Mouse (Mus musculus) effector memory CD4-positive, alpha-beta T cell, adult 7 months (primary cell): Measurements from ENCODE around the gene H2-M9. TPM values are rescaled to one million over a fixed set of nuclear protein-coding genes. Genes with fewer than 3 reads are reported as not detected.

Experiments used
- polyA plus RNA-seq: library from polyadenylated mRNA; unstranded; fragments of 100-300 nt; shearing (Covaris generic); gene quantifications from one replicate; pipeline ENCODE4 v1.2.1, GENCODE M21; 2017

Gene H2-M9
- polyA plus RNA-seq = not detected

GRCm38 (mm10) chr17:36642566-36642965 is at the start of gene H2-M9:
H2-M9 (minus strand) TSS chr17:36642666.

DNA sequence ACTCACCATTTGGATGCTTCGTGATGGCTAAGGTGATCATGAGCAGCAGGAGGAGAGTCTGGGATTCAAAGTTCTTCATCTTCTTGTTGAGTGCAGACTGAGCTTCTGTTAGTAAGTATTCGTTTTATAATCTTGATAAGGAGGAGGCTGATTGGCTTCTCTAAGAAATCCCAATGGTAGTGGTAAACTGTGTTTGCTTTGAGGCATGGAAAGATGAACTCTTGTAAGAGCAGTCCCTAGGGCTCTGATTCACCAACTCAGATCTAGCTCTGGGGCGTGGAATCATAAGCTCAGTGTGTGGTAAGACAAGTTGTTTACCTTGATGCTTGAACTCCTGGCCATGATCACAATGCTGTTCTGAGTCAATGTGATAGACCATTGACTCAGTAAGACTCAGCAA is 29.7 kb upstream of the H2-M9 start, which contains the start of gene H2-M1:
Gene H2-M1 (minus strand): TSS at position 101 of the 400 bp plus-strand sequence.

Other genes starting within 250 kb of the H2-M9 start
- gene H2-M10.4, start 180.3 kb downstream of the H2-M9 start, polyA plus RNA-seq = not detected
- gene H2-M11, start 95.6 kb downstream of the H2-M9 start, polyA plus RNA-seq = not detected
- not detected for gene H2-M1, start 29.6 kb upstream of the H2-M9 start, polyA plus RNA-seq
- not detected for gene H2-M10.5, start 130.2 kb upstream of the H2-M9 start, polyA plus RNA-seq
- not detected for gene H2-M10.6, start 169.5 kb upstream of the H2-M9 start, polyA plus RNA-seq
- 139 TPM for gene Trim26, start 194.5 kb upstream of the H2-M9 start, polyA plus RNA-seq
- not detected for gene Trim15, start 224.5 kb upstream of the H2-M9 start, polyA plus RNA-seq
- gene Trim10, start 226.9 kb upstream of the H2-M9 start, polyA plus RNA-seq = not detected
- gene Trim40, start 247.5 kb upstream of the H2-M9 start, polyA plus RNA-seq = not detected